8 mouse cellular contexts compared by ENCODE assay signal in the genomic region with DNA sequence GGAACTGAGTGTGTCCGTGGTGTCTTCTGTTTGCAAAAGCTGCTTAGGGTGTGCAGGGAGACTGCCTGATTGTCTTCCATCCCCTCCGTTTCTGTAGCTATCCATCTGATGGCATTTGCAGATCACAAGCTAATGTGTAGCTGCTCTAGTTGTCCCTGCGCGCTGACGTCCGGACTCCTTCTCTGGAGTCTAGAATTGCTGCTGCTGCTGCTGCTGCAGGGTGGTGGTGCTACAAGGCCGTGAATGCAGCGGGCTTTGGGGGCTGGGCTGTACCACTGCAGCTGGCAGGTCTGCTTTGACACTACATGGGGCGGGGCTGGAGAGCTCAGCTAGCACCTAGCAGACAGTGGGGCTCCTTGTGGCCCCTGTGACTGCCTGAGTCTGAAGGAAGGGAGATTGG. TPM values are rescaled to one million over a fixed set of nuclear protein-coding genes. Genes with fewer than 3 reads are reported as not detected.
DNase-seq lines count a peak whose midpoint lies in the region; ATAC-seq and TF ChIP-seq lines count a peak whose summit lies in the region.

No protein-coding gene starts in this region.

- no peaks in the 10 kb centered on the region for H3K36me3 ChIP-seq in forebrain, embryonic 16.5 days (ENCODE audit: control insufficient read depth, insufficient read depth)
- H3K36me3 ChIP-seq in neural tube, embryonic 13.5 days: no peaks in the 10 kb centered on the region
- H3K36me3 ChIP-seq in thymus, adult 2 months (ENCODE audit: control insufficient read depth, insufficient read depth, low read length): no peaks in the 10 kb centered on the region

- peak; percentile 46 for DNase-seq in testis, postnatal 10 days (ENCODE audit: low spot score)
- no peak for DNase-seq in testis, postnatal 14 days (ENCODE audit: low spot score)
- peak; percentile 73 for DNase-seq in left cerebral cortex, adult 11 months (ENCODE audit: low spot score)
- no peak for DNase-seq in thymus, adult 2 months
- no peak for DNase-seq in adipocyte (ENCODE audit: low spot score)
- no peak for DNase-seq in thymus, adult 18-20 months

- ATAC-seq in forebrain, embryonic 16.5 days: peak; percentile 73
- peak; percentile 74 for ATAC-seq in neural tube, embryonic 13.5 days (ENCODE audit: low read depth)

- H3K27ac ChIP-seq in forebrain, embryonic 16.5 days (ENCODE audit: low read length): peak overlapping the region; percentile 87
- H3K27ac ChIP-seq in neural tube, embryonic 13.5 days (replicated peaks): peak overlapping the region; percentile 92
- H3K27ac ChIP-seq in thymus, adult 2 months (ENCODE audit: control insufficient read depth, insufficient read depth, low read length): no peak overlapping the region

- peak overlapping the region; percentile 40 for H3K4me2 ChIP-seq in forebrain, embryonic 16.5 days (ENCODE audit: low read length)
- H3K4me2 ChIP-seq in neural tube, embryonic 13.5 days: peak overlapping the region; percentile 76

- 0% methylated on average over 9 of the region's 9 CpGs for WGBS in forebrain, embryonic 16.5 days
- 1% methylated on average over 9 of the region's 9 CpGs for WGBS in neural tube, embryonic 13.5 days
- WGBS in thymus, adult 2 months: 13% methylated on average over 9 of the region's 9 CpGs

- TF ChIP-seq POLR2A in thymus, adult 2 months (IDR thresholded peaks at IDR 0.05; ENCODE audit: control insufficient read depth, extremely low read depth, insufficient read depth, low read length, poor library complexity): no peak

- TF ChIP-seq CTCF in thymus, adult 2 months (IDR thresholded peaks at IDR 0.05; ENCODE audit: borderline replicate concordance, control insufficient read depth, extremely low read depth, insufficient read depth, low read length, poor library complexity): no peak

- peaks cover 15% of the 10 kb centered on the region for H3K4me1 ChIP-seq in forebrain, embryonic 16.5 days (replicated peaks; ENCODE audit: control insufficient read depth, insufficient read depth, low read length)
- H3K4me1 ChIP-seq in neural tube, embryonic 13.5 days (replicated peaks): peaks cover 28% of the 10 kb centered on the region
- no peaks in the 10 kb centered on the region for H3K4me1 ChIP-seq in thymus, adult 2 months (replicated peaks; ENCODE audit: control insufficient read depth, insufficient read depth, low read length)

- H3K9me3 ChIP-seq in forebrain, embryonic 16.5 days (ENCODE audit: control insufficient read depth, low read length): no peaks in the 10 kb centered on the region
- no peaks in the 10 kb centered on the region for H3K9me3 ChIP-seq in neural tube, embryonic 13.5 days

- peak overlapping the region; percentile 57 for H3K4me3 ChIP-seq in forebrain, embryonic 16.5 days (replicated peaks; ENCODE audit: low read length)
- peak overlapping the region; percentile 68 for H3K4me3 ChIP-seq in neural tube, embryonic 13.5 days
- H3K4me3 ChIP-seq in thymus, adult 2 months (ENCODE audit: control insufficient read depth, insufficient read depth, low read length): no peak overlapping the region

- peak overlapping the region; percentile 60 for H3K9ac ChIP-seq in forebrain, embryonic 16.5 days (replicated peaks; ENCODE audit: low read depth, low read length)
- peak overlapping the region; percentile 84 for H3K9ac ChIP-seq in neural tube, embryonic 13.5 days

- no peaks in the 10 kb centered on the region for H3K27me3 ChIP-seq in forebrain, embryonic 16.5 days (replicated peaks; ENCODE audit: control insufficient read depth, insufficient read depth, low read length)
- peaks cover 28% of the 10 kb centered on the region for H3K27me3 ChIP-seq in neural tube, embryonic 13.5 days
- no peaks in the 10 kb centered on the region; the same call in 1 of the 2 replicates for H3K27me3 ChIP-seq in thymus, adult 2 months (ENCODE audit: control insufficient read depth, insufficient read depth, low read length)

RNA-seq across cellular contexts. Expression of gene Lrfn5, which starts 3.2 kb away (rescaled TPM):
- 65.9 and 82.2 TPM in 2 replicates for polyA plus RNA-seq in forebrain, embryonic 16.5 days (2015; fragmentation: Nextera tagmentation; extraction: Ambion mirVana)
- polyA plus RNA-seq in neural tube, embryonic 13.5 days (2015; fragmentation: Nextera tagmentation; extraction: Ambion mirVana): 43.3 and 43.9 TPM in 2 replicates
- polyA plus RNA-seq in thymus, adult 2 months (2012; rRNA removed): not detected in 2 replicates

Comparison
In these comparisons a context has a peak if more than half of its experiments do, and no peak if none do; other contexts are left out.
1. DNase-seq: peak in testis, postnatal 10 days (single experiment) and left cerebral cortex, adult 11 months (single experiment); none in testis, postnatal 14 days (single experiment), thymus, adult 2 months (single experiment), adipocyte (single experiment) and thymus, adult 18-20 months (0 of 2).
2. RNA of gene Lrfn5, which starts 3.2 kb away (polyA plus RNA-seq): 65.9 to 82.2 TPM in forebrain, embryonic 16.5 days and 43.3 to 43.9 TPM in neural tube, embryonic 13.5 days; not detected in thymus, adult 2 months; every median in the first group is over 10 times any median in the second.